In the genomic region with DNA sequence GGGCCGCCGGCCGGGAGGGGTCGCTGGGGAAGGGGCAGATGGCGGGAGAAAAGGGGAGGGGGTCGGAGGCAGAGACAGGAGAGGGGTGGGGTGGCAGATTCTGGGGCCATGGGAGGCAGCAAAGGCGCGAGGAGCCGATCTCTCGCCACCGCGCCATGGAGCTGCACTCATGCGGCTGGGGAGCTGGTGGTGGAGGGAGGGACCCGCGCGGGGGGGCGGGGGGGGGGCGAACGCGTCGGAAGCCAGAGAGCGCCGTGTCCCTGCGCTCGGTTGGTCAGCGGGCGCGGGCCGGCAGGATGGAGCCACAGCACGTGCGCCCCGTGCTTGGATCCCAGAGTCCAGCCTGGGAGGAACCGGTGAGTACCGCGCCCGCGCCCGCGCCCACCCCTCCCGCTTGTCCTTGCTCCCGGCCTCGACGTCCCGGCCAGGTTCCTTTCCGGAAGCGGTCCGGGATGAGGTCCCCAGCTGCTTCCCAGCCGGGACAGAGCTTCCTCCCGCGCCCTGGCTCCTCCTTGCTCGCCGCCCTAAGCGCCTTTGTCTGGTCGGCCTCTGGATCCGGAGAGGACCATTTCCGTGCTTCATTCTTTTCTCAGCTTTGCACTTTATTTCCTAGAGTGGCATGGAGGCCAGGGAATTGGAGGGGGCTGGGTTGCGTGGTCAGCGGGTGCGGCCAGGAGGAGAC, we compare ENCODE assay signal across 8 mouse cellular contexts. TPM values are rescaled to one million over a fixed set of nuclear protein-coding genes. Genes with fewer than 3 reads are reported as not detected.
DNase-seq lines count a peak whose midpoint lies in the region; ATAC-seq and TF ChIP-seq lines count a peak whose summit lies in the region.
"Not testable (repeated sequence)": the region's sequence is repeated elsewhere in the genome, so short reads cannot be mapped to it uniquely, and the experiment has no call there.

Gene Gm3264 (plus strand): TSS at position 278 of the 682 bp plus-strand sequence.

- not testable (repeated sequence) for TF ChIP-seq CTCF in testis, adult 2 months (IDR thresholded peaks at IDR 0.05; ENCODE audit: control insufficient read depth, insufficient read depth, insufficient replicate concordance, low read depth, low read length)

- intact Hi-C loops in gastrocnemius, postnatal 36 days (cut with DNase I), result not testable (repeated sequence)

- not testable (repeated sequence) for H3K36me3 ChIP-seq in embryonic facial prominence, embryonic 12.5 days; liver, embryonic 13.5 days; testis, adult 2 months (ENCODE audit: control insufficient read depth, insufficient read depth, low read length)

- 9% methylated on average over 25 of the region's 59 CpGs for WGBS in embryonic facial prominence, embryonic 12.5 days
- 7% methylated on average over 43 of the region's 59 CpGs for WGBS in liver, embryonic 13.5 days (ENCODE audit: insufficient replicate concordance)

- DNase-seq in MN1 (ENCODE audit: low spot score), result peak; percentile 1
- peak; percentile 9 to 14 for DNase-seq in gastrocnemius, postnatal 36 days
- DNase-seq in heart, postnatal 4 days, result peak; percentile 38
- DNase-seq in kidney, postnatal 10 days, result peak; percentile 18
- not testable (repeated sequence) for DNase-seq in liver, embryonic 13.5 days
- peak; percentile 19 for DNase-seq in neural tube, embryonic 10.5 days (ENCODE audit: extremely low spot score, low spot score)

- TF ChIP-seq POLR2A in testis, adult 2 months (IDR thresholded peaks at IDR 0.05; ENCODE audit: control insufficient read depth, low read depth, low read length), result not testable (repeated sequence)

- peak within 1 kb of the TSS; percentile 52 for H3K4me2 ChIP-seq in embryonic facial prominence, embryonic 12.5 days (replicated peaks)
- H3K4me2 ChIP-seq in liver, embryonic 13.5 days, result 0 out of 2 replicates have a peak within 1 kb of the TSS, but pooled peaks have one; percentile 8

- H3K4me1 ChIP-seq in embryonic facial prominence, embryonic 12.5 days; liver, embryonic 13.5 days (replicated peaks); testis, adult 2 months (ENCODE audit: control insufficient read depth, insufficient read depth, low read length): not testable (repeated sequence)

- ATAC-seq in embryonic facial prominence, embryonic 12.5 days (ENCODE audit: insufficient number of reproducible peaks, insufficient read depth, low FRiP score, low TSS enrichment); liver, embryonic 13.5 days (ENCODE audit: low read depth): not testable (repeated sequence)

- H3K4me3 ChIP-seq in embryonic facial prominence, embryonic 12.5 days, result peak within 1 kb of the TSS; percentile 42
- H3K4me3 ChIP-seq in liver, embryonic 13.5 days (replicated peaks), result not testable (repeated sequence)
- H3K4me3 ChIP-seq in testis, adult 2 months (ENCODE audit: control insufficient read depth, low read depth, low read length), result peak within 1 kb of the TSS; percentile 27; the same call in 1 of the 2 replicates

- peak within 1 kb of the TSS; percentile 42 for H3K9ac ChIP-seq in embryonic facial prominence, embryonic 12.5 days
- not testable (repeated sequence) for H3K9ac ChIP-seq in liver, embryonic 13.5 days

- H3K27me3 ChIP-seq in embryonic facial prominence, embryonic 12.5 days; liver, embryonic 13.5 days; testis, adult 2 months (ENCODE audit: control insufficient read depth, insufficient read depth, low read length): not testable (repeated sequence)

- H3K27ac ChIP-seq in embryonic facial prominence, embryonic 12.5 days; liver, embryonic 13.5 days; testis, adult 2 months (ENCODE audit: control insufficient read depth, insufficient read depth, low read depth, low read length): not testable (repeated sequence)

- not testable (repeated sequence) for H3K9me3 ChIP-seq in embryonic facial prominence, embryonic 12.5 days; liver, embryonic 13.5 days (replicated peaks)

RNA-seq across cellular contexts. Expression of gene Gm3264, which starts in this region (rescaled TPM):
- polyA plus RNA-seq in embryonic facial prominence, embryonic 12.5 days (2016; fragmentation: Nextera tagmentation; extraction: Ambion mirVana), result 1.00 and 1.2 TPM in 2 replicates
- under 1 TPM in 1 of 2 experiments, not detected in 1; 0.89 TPM for total RNA-seq in gastrocnemius, postnatal 36 days (2021)
- total RNA-seq in heart, postnatal 4 days (2021), result 1 to 10 TPM in 1 of 2 experiments, under 1 TPM in 1; 0.81 to 5.3 TPM
- polyA plus RNA-seq in liver, embryonic 13.5 days (2015; fragmentation: Nextera tagmentation; extraction: Ambion mirVana), result not detected in 2 replicates
- 0.27 and 1.5 TPM in 2 replicates for polyA plus RNA-seq in testis, adult 2 months (2012; rRNA removed)

Comparison
In these comparisons a context has a peak if more than half of its experiments do, and no peak if none do; other contexts are left out.
1. Peak in DNase-seq in gastrocnemius, postnatal 36 days; RNA of the gene not detected or under 1 TPM.